Mouse (Mus musculus) bone marrow, adult 2 months (tissue): ENCODE measurements around the gene Cdcp1. TPM values are rescaled to one million over a fixed set of nuclear protein-coding genes. Genes with fewer than 3 reads are reported as not detected.

ENCODE experiments used
- H3K27ac ChIP-seq: fragments of 200-500 bp; 2 replicates; pipeline ENCODE4 v1.5.1; 2012; ENCODE audit warnings: low read depth, mild to moderate bottlenecking, control low read depth, inconsistent platforms, low read length; ENCODE audit not compliant: control insufficient read depth, poor library complexity, insufficient read depth
- H3K4me1 ChIP-seq: fragments of 200-500 bp; 2 replicates; pipeline ENCODE4 v1.6.1; 2011; ENCODE audit warnings: low read length; ENCODE audit not compliant: control insufficient read depth, insufficient read depth
- H3K4me3 ChIP-seq: fragments of 200-500 bp; replicated peaks from 2 replicates; pipeline ENCODE3; 2011; ENCODE audit warnings: mild to moderate bottlenecking, low read depth, low read length, control low read depth; ENCODE audit not compliant: control insufficient read depth
- CTCF ChIP-seq: fragments of 200-500 bp; IDR thresholded peaks from 2 replicates; pipeline ENCODE4 v1.5.1; 2011; ENCODE audit warnings: low read length, control low read depth; ENCODE audit not compliant: control insufficient read depth, insufficient read depth
- POLR2A ChIP-seq: fragments of 200-500 bp; IDR thresholded peaks from 2 replicates; pipeline ENCODE4 v1.6.1; 2011; ENCODE audit warnings: low read depth, mild to moderate bottlenecking, control low read depth, low read length, borderline replicate concordance; ENCODE audit not compliant: control insufficient read depth
- WGBS: fragments of 180-500 bp; shearing (Covaris S2); methylation state at CpG from one replicate; pipeline ENCODE4 v1.1.7; 2018; 5-methylcytosine and 5-hydroxymethylcytosine counted together
- polyA plus RNA-seq: library from polyadenylated mRNA; stranded (reverse); fragments of >200 nt; gene quantifications from 2 replicates; pipeline ENCODE4 v1.2.4, GENCODE M21; 2011; ENCODE audit warnings: low replicate concordance; ENCODE audit not compliant: missing spikeins, insufficient read depth, insufficient read length

Gene Cdcp1
- polyA plus RNA-seq, result not detected in 2 replicates

DNA sequence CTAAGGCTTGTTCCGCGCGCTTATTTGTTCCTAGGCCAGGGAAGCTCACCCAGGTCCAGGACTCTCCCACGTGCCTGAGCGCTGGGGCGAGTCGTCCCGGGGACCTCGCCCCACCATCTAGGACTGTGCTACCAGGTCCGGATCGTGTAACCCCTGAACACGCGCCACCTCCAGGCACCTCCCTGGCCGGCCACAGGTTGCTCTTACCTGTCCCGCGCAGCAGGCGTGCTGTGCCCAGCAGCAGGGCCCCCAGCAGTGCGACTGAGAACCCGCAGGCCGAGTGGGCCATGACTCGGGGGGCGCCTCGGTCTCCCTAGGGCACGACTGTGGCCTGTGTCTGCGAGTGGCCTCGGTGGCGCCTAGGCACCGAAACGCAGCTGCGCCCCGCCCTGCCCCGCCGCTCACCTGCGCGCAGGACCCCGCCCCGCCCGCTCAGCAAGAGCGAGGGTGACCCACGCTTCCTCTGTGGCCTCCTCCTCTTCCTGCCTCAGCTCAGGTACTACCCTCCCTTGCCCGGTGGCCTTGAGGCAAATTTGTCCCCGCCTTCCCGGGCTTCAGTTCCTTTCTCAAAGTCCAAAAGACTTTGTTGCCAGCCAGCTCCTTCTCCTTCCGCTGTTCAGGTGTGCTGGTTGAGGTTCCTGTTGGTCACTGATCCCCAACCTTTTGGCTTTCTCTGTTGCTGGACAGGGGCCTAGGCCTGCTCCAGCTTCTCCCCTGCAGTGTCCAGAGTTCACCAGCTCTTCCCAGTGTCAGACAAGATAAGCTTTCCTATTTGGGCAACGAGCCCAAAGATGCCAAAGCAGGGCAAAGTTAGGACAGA, at the start of gene Cdcp1:
TSS of gene Cdcp1 (minus strand) at position 418 of the 820 bp plus-strand sequence.
- no peak for TF ChIP-seq CTCF
- TF ChIP-seq POLR2A, result no peak
- H3K4me3 ChIP-seq, result no peak within 1 kb of the TSS
- 11% methylated on average over 45 of the region's 45 CpGs for WGBS
- no peaks in the 10 kb centered on the region for H3K4me1 ChIP-seq
- no peak within 1 kb of the TSS for H3K27ac ChIP-seq

GRCm38 (mm10) chr9:123260611-123261021, 44.8 kb upstream of the Cdcp1 start, which contains the start of gene Tmem158:
Tmem158 (minus strand) TSS chr9:123260764.
- Histone ChIP-seq H3K4me1 (no peaks in the 10 kb centered on the region), H3K27ac (peak within 1 kb of the TSS; percentile 11; the same call in 1 of the 2 replicates)
- under 1% methylated on average over 40 of the region's 40 CpGs for WGBS

DNA sequence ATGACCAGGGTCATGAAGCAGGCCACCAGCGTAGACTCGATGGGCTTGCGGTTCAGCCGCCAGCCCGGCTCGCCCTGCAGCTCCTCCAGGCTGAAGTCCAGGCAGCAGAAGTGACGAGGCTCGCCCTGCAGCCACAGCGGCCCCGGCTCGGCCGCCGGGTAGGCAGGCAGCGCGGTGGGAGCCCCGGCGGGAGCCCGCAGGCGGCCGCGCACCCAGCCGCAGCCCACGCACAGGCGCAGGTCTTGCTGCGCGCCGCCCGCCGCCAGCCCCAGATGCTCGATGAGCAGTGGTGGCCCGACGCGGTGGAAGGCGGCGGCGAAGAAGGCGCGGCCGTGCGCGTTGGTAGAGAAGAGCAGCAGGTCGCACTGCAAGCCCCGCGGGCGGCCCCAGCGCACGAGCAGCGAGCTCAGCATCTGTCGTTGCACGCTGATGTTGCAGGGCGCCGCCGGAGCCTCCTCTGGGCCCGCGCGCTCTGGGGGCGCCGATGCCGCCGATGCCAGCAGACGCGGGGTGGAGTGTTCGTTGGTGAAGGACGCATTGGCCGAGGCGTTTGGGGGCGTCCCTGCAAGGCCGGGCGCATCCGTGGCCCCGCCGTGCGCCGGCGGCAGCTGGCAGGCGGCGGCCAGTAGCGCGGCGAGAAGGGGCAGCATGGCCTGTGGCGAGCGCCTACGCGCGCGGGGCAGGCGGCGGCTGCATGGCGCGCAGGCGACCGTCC, 44.2 kb upstream of the Cdcp1 start:
- Histone ChIP-seq H3K4me1 (no peaks in the 10 kb centered on the region), H3K27ac (peak overlapping the region; percentile 11; the same call in 1 of the 2 replicates), H3K4me3 (peak overlapping the region; percentile 59)
- under 1% methylated on average over 92 of the region's 92 CpGs for WGBS
- TF ChIP-seq CTCF, result no peak
- no peak for TF ChIP-seq POLR2A

More at GRCm38 (mm10) chr9:123260611-123261021, 44.8 kb upstream of the Cdcp1 start, which contains the start of gene Tmem158:
- TF ChIP-seq POLR2A, result no peak
- no peak for TF ChIP-seq CTCF
- peak within 1 kb of the TSS; percentile 59 for H3K4me3 ChIP-seq

- WGBS, result 2% methylated on average over 45 of the region's 45 CpGs
- TF ChIP-seq CTCF (peak; percentile 74), POLR2A (no peak)
- peak overlapping the region; percentile 49 for H3K4me3 ChIP-seq
- no peaks in the 10 kb centered on the region for H3K4me1 ChIP-seq
- no peak overlapping the region; the same call in 1 of the 2 replicates for H3K27ac ChIP-seq
Observed at GRCm38 (mm10) chr9:123259461-123259895, 43.6 kb upstream of the Cdcp1 start.

DNA sequence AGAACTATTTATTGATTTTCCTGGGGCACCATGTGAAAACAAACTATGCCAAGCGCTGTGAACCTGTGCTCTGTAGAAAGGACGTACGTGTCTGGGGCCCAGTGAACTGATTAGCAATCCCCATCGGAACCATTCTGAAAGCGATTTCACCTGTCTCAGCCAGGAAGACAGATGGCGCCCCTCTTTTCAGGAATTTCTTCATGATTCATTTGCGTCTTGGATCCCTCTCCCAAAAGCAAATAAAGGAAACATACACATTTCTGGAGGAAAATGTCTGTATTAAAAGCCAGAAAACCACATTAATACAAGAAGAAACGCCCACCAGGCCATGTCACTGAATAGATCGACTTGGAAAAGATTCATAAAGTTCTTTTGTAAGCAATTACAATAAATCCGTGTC, 43.0 kb upstream of the Cdcp1 start:
- H3K27ac ChIP-seq, result no peak overlapping the region
- 70% methylated on average over 10 of the region's 10 CpGs for WGBS
- H3K4me3 ChIP-seq, result no peak overlapping the region
- no peaks in the 10 kb centered on the region for H3K4me1 ChIP-seq
- no peak for TF ChIP-seq CTCF
- TF ChIP-seq POLR2A, result no peak

DNA sequence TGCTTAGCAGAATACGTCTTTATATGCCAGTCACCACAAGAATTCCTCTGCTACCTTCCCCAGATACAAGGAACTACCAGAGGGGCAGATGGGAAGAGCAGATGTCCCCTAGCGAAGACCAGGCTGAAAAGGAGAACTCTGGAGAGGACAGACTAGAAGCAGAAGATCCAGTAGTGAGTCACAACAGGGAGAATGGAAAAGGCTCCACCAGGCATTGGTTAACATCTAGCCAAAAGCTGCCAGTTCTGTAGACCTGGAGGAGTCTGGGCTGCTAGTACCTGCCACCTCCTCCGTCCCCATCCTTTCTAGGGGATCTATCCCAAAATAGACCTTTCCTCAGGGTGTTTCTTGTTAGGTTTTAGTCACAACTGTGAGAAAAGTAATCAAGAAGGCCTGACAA, 39.9 kb upstream of the Cdcp1 start:
- TF ChIP-seq CTCF (no peak), POLR2A (no peak)

GRCm38 (mm10) chr9:123247992-123248391, 32.2 kb upstream of the Cdcp1 start:
- Histone ChIP-seq H3K4me3 (no peak overlapping the region), H3K27ac (no peak overlapping the region), H3K4me1 (no peaks in the 10 kb centered on the region)
- 61% methylated on average over 1 of the region's 1 CpGs for whole genome bisulfite sequencing
- no peak for TF ChIP-seq CTCF
- TF ChIP-seq POLR2A, result no peak

More for the DNA sequence above, 39.9 kb upstream of the Cdcp1 start:
- no peaks in the 10 kb centered on the region for H3K4me1 ChIP-seq
- H3K27ac ChIP-seq, result no peak overlapping the region
- WGBS, result 78% methylated on average over 3 of the region's 3 CpGs
- no peak overlapping the region for H3K4me3 ChIP-seq

- WGBS, result 76% methylated on average over 4 of the region's 4 CpGs
- no peaks in the 10 kb centered on the region for H3K4me1 ChIP-seq
- no peak overlapping the region for H3K27ac ChIP-seq
- no peak overlapping the region for H3K4me3 ChIP-seq
- TF ChIP-seq CTCF (no peak), POLR2A (no peak)
Observed at GRCm38 (mm10) chr9:123245146-123245545, 29.3 kb upstream of the Cdcp1 start.
